Mouse (Mus musculus) megakaryocyte, embryonic 14.5 days (primary cell): ENCODE measurements at regions not wholly inside any gene's neighbourhood (a gene's known extent, or its start where the extent isn't known, plus 50 kb on each side); places are given as distances from the start of the nearest gene placed in this dataset.

Experiments
- FLI1 ChIP-seq: IDR thresholded peaks from 2 replicates; pipeline ENCODE4 v1.6.1; 2012; ENCODE audit warnings: low read length, inconsistent platforms, mixed read lengths
- GATA1 ChIP-seq: IDR thresholded peaks from 3 replicates; pipeline ENCODE4 v1.6.1; 2012; ENCODE audit warnings: mixed read lengths, low read length, inconsistent platforms, borderline replicate concordance

- TF ChIP-seq GATA1 (no peak), FLI1 (no peak)
These were observed 223.4 kb downstream of the Mef2c start for GRCm38 (mm10) chr13:83727051-83727765.
